Mouse (Mus musculus): ENCODE data around the gene Osbpl7.
A peak's percentile ranks its signal among the peaks of the same experiment; 100 is the strongest.

Gene Osbpl7

GRCm38 (mm10) chr11:97050216-97050943 is at the start of gene Osbpl7:
Gene Osbpl7 (plus strand): TSS chr11:97050628.
- DNase-seq (ENCODE audit: low read depth, low spot score): peak; percentile 45

GRCm38 (mm10) chr11:97003170-97003569 is 47.3 kb upstream of the Osbpl7 start:
- DNase-seq (ENCODE audit: low read depth, low spot score): no peak

GRCm38 (mm10) chr11:97007093-97007794 is 43.2 kb upstream of the Osbpl7 start:
- peak; percentile 74 for DNase-seq (ENCODE audit: low read depth, low spot score)

- no peak for DNase-seq (ENCODE audit: low read depth, low spot score)
These were observed 41.1 kb upstream of the Osbpl7 start for GRCm38 (mm10) chr11:97009198-97009790.

- DNase-seq (ENCODE audit: low read depth, low spot score): no peak
These were observed 37.2 kb upstream of the Osbpl7 start, which contains the start of gene Sp6 for GRCm38 (mm10) chr11:97013121-97013670. Gene Sp6 (plus strand): TSS chr11:97013394.

- DNase-seq (ENCODE audit: low read depth, low spot score): no peak
These were observed 32.5 kb upstream of the Osbpl7 start for GRCm38 (mm10) chr11:97017696-97018582.

- DNase-seq (ENCODE audit: low read depth, low spot score): no peak
These were observed 31.7 kb upstream of the Osbpl7 start for GRCm38 (mm10) chr11:97018583-97019344.

- no peak for DNase-seq (ENCODE audit: low read depth, low spot score)
These were observed 31.1 kb upstream of the Osbpl7 start for GRCm38 (mm10) chr11:97019345-97019708.

GRCm38 (mm10) chr11:97021121-97021765 is 29.2 kb upstream of the Osbpl7 start:
- no peak for DNase-seq (ENCODE audit: low read depth, low spot score)

GRCm38 (mm10) chr11:97021873-97022484 is 28.4 kb upstream of the Osbpl7 start:
- DNase-seq (ENCODE audit: low read depth, low spot score): peak; percentile 58

- no peak for DNase-seq (ENCODE audit: low read depth, low spot score)
These were observed 25.5 kb upstream of the Osbpl7 start for GRCm38 (mm10) chr11:97024977-97025376.

- DNase-seq (ENCODE audit: low read depth, low spot score): peak; percentile 69
These were observed 24.6 kb upstream of the Osbpl7 start for GRCm38 (mm10) chr11:97025721-97026344.

- DNase-seq (ENCODE audit: low read depth, low spot score): peak; percentile 77
These were observed 20.6 kb upstream of the Osbpl7 start, which contains the start of gene Scrn2 for GRCm38 (mm10) chr11:97029686-97030417. Gene Scrn2 (plus strand): TSS chr11:97029938.

- no peak for DNase-seq (ENCODE audit: low read depth, low spot score)
These were observed 20.0 kb upstream of the Osbpl7 start for GRCm38 (mm10) chr11:97030426-97030825.

GRCm38 (mm10) chr11:97031977-97032376 is 18.5 kb upstream of the Osbpl7 start:
- DNase-seq (ENCODE audit: low read depth, low spot score): no peak

- DNase-seq (ENCODE audit: low read depth, low spot score): no peak
These were observed 17.9 kb upstream of the Osbpl7 start for GRCm38 (mm10) chr11:97032499-97032898.

- DNase-seq (ENCODE audit: low read depth, low spot score): no peak
These were observed 16.6 kb upstream of the Osbpl7 start for GRCm38 (mm10) chr11:97033781-97034180.

GRCm38 (mm10) chr11:97036141-97036540 is 14.3 kb upstream of the Osbpl7 start:
- DNase-seq (ENCODE audit: low read depth, low spot score): no peak
